Mouse (Mus musculus): ENCODE data around the gene Pitpnm1. TPM values are rescaled to one million over a fixed set of nuclear protein-coding genes. Genes with fewer than 3 reads are reported as not detected.
"Not testable (repeated sequence)": the region's sequence is repeated elsewhere in the genome, so short reads cannot be mapped to it uniquely, and the experiment has no call there.

The Pitpnm1 gene
- polyA plus RNA-seq, 1 experiment from 2014 or later, result 43.3 TPM

- Histone ChIP-seq H3K9me3 (no peaks in the 10 kb centered on the region), H3K4me3 (no peak overlapping the region), H3K4me2 (no peak overlapping the region), H3K27me3 (no peaks in the 10 kb centered on the region), H3K36me3 (peaks cover 90% of the 10 kb centered on the region), H3K9ac (no peak overlapping the region), H3K4me1 (replicated peaks) (no peaks in the 10 kb centered on the region; the same call in none of the 2 replicates), H3K27ac (no peak overlapping the region)
- no peak for ATAC-seq (ENCODE audit: low FRiP score)
- WGBS, result 90% methylated on average over 10 of the region's 10 CpGs
Measured at GRCm38 (mm10) chr19:4114551-4114950, 14.8 kb downstream of the Pitpnm1 start.

GRCm38 (mm10) chr19:4115144-4115543 lies 15.3 kb downstream of the Pitpnm1 start:
- ATAC-seq (ENCODE audit: low FRiP score), result no peak
- Histone ChIP-seq H3K4me3 (no peak overlapping the region), H3K9me3 (no peaks in the 10 kb centered on the region), H3K36me3 (peaks cover 84% of the 10 kb centered on the region), H3K9ac (no peak overlapping the region), H3K27ac (no peak overlapping the region), H3K4me1 (replicated peaks) (peaks cover 2% of the 10 kb centered on the region), H3K27me3 (no peaks in the 10 kb centered on the region), H3K4me2 (no peak overlapping the region)
- WGBS, result 97% methylated on average over 10 of the region's 10 CpGs

GRCm38 (mm10) chr19:4115816-4116215 lies 16.0 kb downstream of the Pitpnm1 start:
- Histone ChIP-seq H3K36me3 (peaks cover 77% of the 10 kb centered on the region), H3K27ac (no peak overlapping the region), H3K9me3 (no peaks in the 10 kb centered on the region), H3K4me2 (no peak overlapping the region), H3K9ac (no peak overlapping the region), H3K4me3 (no peak overlapping the region), H3K4me1 (replicated peaks) (peaks cover 9% of the 10 kb centered on the region), H3K27me3 (no peaks in the 10 kb centered on the region)
- ATAC-seq (ENCODE audit: low FRiP score), result no peak
- 85% methylated on average over 11 of the region's 11 CpGs for WGBS

GRCm38 (mm10) chr19:4117006-4117405 lies 17.2 kb downstream of the Pitpnm1 start:
- Histone ChIP-seq H3K4me2 (no peak overlapping the region), H3K27me3 (no peaks in the 10 kb centered on the region), H3K4me3 (no peak overlapping the region), H3K9me3 (no peaks in the 10 kb centered on the region), H3K27ac (no peak overlapping the region), H3K4me1 (replicated peaks) (peaks cover 10% of the 10 kb centered on the region), H3K9ac (no peak overlapping the region), H3K36me3 (peaks cover 65% of the 10 kb centered on the region)
- ATAC-seq (ENCODE audit: low FRiP score), result no peak
- 97% methylated on average over 7 of the region's 7 CpGs for WGBS

GRCm38 (mm10) chr19:4118350-4118749 lies 18.6 kb downstream of the Pitpnm1 start:
- ATAC-seq (ENCODE audit: low FRiP score), result no peak
- 93% methylated on average over 2 of the region's 2 CpGs for WGBS
- Histone ChIP-seq H3K27me3 (no peaks in the 10 kb centered on the region), H3K4me2 (no peak overlapping the region), H3K9ac (no peak overlapping the region), H3K4me1 (replicated peaks) (peaks cover 10% of the 10 kb centered on the region), H3K9me3 (no peaks in the 10 kb centered on the region), H3K27ac (no peak overlapping the region), H3K4me3 (no peak overlapping the region), H3K36me3 (peaks cover 52% of the 10 kb centered on the region)

- Histone ChIP-seq H3K27ac (no peak overlapping the region), H3K9ac (no peak overlapping the region), H3K4me2 (peak overlapping the region; percentile 46), H3K9me3 (no peaks in the 10 kb centered on the region), H3K4me3 (0 out of 2 replicates have a peak overlapping the region, but pooled peaks have one; percentile 50), H3K36me3 (peaks cover 36% of the 10 kb centered on the region), H3K27me3 (no peaks in the 10 kb centered on the region), H3K4me1 (replicated peaks) (peaks cover 10% of the 10 kb centered on the region)
- WGBS, result 92% methylated on average over 6 of the region's 6 CpGs
- ATAC-seq (ENCODE audit: low FRiP score), result no peak
Measured at GRCm38 (mm10) chr19:4119716-4120487, 20.1 kb downstream of the Pitpnm1 start.

- H3K9me3 ChIP-seq, result no peaks in the 10 kb centered on the region
- H3K27ac ChIP-seq, result peak overlapping the region; percentile 89
- WGBS, result 94% methylated on average over 2 of the region's 2 CpGs
- H3K27me3 ChIP-seq, result no peaks in the 10 kb centered on the region
- H3K9ac ChIP-seq, result no peak overlapping the region
- ATAC-seq (ENCODE audit: low FRiP score), result no peak
- H3K36me3 ChIP-seq, result peaks cover 30% of the 10 kb centered on the region
- peaks cover 10% of the 10 kb centered on the region for H3K4me1 ChIP-seq (replicated peaks)
- H3K4me2 ChIP-seq, result peak overlapping the region; percentile 46
- peak overlapping the region; percentile 50 for H3K4me3 ChIP-seq
Measured at GRCm38 (mm10) chr19:4120496-4120895, 20.7 kb downstream of the Pitpnm1 start.

GRCm38 (mm10) chr19:4121097-4121805 lies 21.5 kb downstream of the Pitpnm1 start:
- 4% methylated on average over 38 of the region's 38 CpGs for WGBS
- H3K4me2 ChIP-seq, result peak overlapping the region; percentile 46
- H3K4me3 ChIP-seq, result peak overlapping the region; percentile 50
- H3K9me3 ChIP-seq, result no peaks in the 10 kb centered on the region
- ATAC-seq (ENCODE audit: low FRiP score), result peak; percentile 84
- H3K4me1 ChIP-seq (replicated peaks), result peaks cover 13% of the 10 kb centered on the region
- H3K36me3 ChIP-seq, result peaks cover 23% of the 10 kb centered on the region
- H3K27me3 ChIP-seq, result no peaks in the 10 kb centered on the region
- H3K27ac ChIP-seq, result peak overlapping the region; percentile 89
- H3K9ac ChIP-seq, result peak overlapping the region; percentile 72

- 61% methylated on average over 6 of the region's 6 CpGs for WGBS
- not testable (repeated sequence) for H3K27ac ChIP-seq; H3K4me3 ChIP-seq; H3K9ac ChIP-seq; H3K27me3 ChIP-seq; H3K9me3 ChIP-seq; ATAC-seq (ENCODE audit: low FRiP score)
- Histone ChIP-seq H3K36me3 (peaks cover 16% of the 10 kb centered on the region), H3K4me1 (replicated peaks) (peaks cover 19% of the 10 kb centered on the region), H3K4me2 (peak overlapping the region; percentile 26; the same call in 1 of the 2 replicates)
Measured at GRCm38 (mm10) chr19:4121896-4122295, 22.1 kb downstream of the Pitpnm1 start.

- 89% methylated on average over 7 of the region's 7 CpGs for WGBS
- Histone ChIP-seq H3K4me3 (no peak overlapping the region), H3K4me2 (no peak overlapping the region), H3K9me3 (no peaks in the 10 kb centered on the region), H3K9ac (no peak overlapping the region), H3K27me3 (no peaks in the 10 kb centered on the region), H3K27ac (no peak overlapping the region), H3K36me3 (peaks cover 11% of the 10 kb centered on the region), H3K4me1 (replicated peaks) (peaks cover 27% of the 10 kb centered on the region)
- ATAC-seq (ENCODE audit: low FRiP score), result no peak
Measured at GRCm38 (mm10) chr19:4122411-4123370, 22.9 kb downstream of the Pitpnm1 start.

GRCm38 (mm10) chr19:4124432-4124831 lies 24.6 kb downstream of the Pitpnm1 start:
- H3K9ac ChIP-seq, result no peak overlapping the region; the same call in 1 of the 2 replicates
- WGBS, result 87% methylated on average over 4 of the region's 4 CpGs
- no peak overlapping the region for H3K4me2 ChIP-seq
- no peak for ATAC-seq (ENCODE audit: low FRiP score)
- no peaks in the 10 kb centered on the region for H3K9me3 ChIP-seq
- peaks cover 28% of the 10 kb centered on the region for H3K4me1 ChIP-seq (replicated peaks)
- H3K27ac ChIP-seq, result no peak overlapping the region
- H3K27me3 ChIP-seq, result no peaks in the 10 kb centered on the region
- H3K36me3 ChIP-seq, result peaks cover 18% of the 10 kb centered on the region
- H3K4me3 ChIP-seq, result no peak overlapping the region

- peak overlapping the region; percentile 94; the same call in 1 of the 2 replicates for H3K9ac ChIP-seq
- H3K4me1 ChIP-seq (replicated peaks), result peaks cover 24% of the 10 kb centered on the region
- H3K27me3 ChIP-seq, H3K9me3 ChIP-seq: not testable (repeated sequence)
- 5% methylated on average over 3 of the region's 4 CpGs for WGBS
- peak overlapping the region; percentile 79 for H3K4me2 ChIP-seq
- H3K36me3 ChIP-seq, result peaks cover 25% of the 10 kb centered on the region
- ATAC-seq (ENCODE audit: low FRiP score), result peak; percentile 47; the same call in 1 of the 2 replicates
- H3K4me3 ChIP-seq, result peak overlapping the region; percentile 83
- H3K27ac ChIP-seq, result peak overlapping the region; percentile 78; the same call in 1 of the 2 replicates
Measured at GRCm38 (mm10) chr19:4125268-4125667, 25.5 kb downstream of the Pitpnm1 start.
